Mouse (Mus musculus) liver, adult 2 months (tissue): ENCODE data around the gene Mybpc2. TPM values are rescaled to one million over a fixed set of nuclear protein-coding genes. Genes with fewer than 3 reads are reported as not detected.

Experiments used
- DNase-seq: peaks from one replicate; pipeline ENCODE4 v3.0.0-alpha.2; 2011; ENCODE audit warnings: low read depth, low spot score; ENCODE audit errors: extremely low read depth
- H3K27ac ChIP-seq: fragments of 200-500 bp; replicated peaks from 2 replicates; pipeline ENCODE4 v1.5.1; 2012; ENCODE audit warnings: low read depth, mild to moderate bottlenecking, control low read depth, inconsistent platforms, low read length; ENCODE audit not compliant: insufficient read depth
- H3K27me3 ChIP-seq: fragments of 200-500 bp; 2 replicates; pipeline ENCODE4 v1.6.1; 2012; ENCODE audit warnings: mild to moderate bottlenecking, moderate library complexity, low read length, inconsistent platforms; ENCODE audit not compliant: control insufficient read depth, insufficient read depth
- H3K36me3 ChIP-seq: fragments of 200-500 bp; 2 replicates; pipeline ENCODE4 v1.6.1; 2012; ENCODE audit warnings: low read length, inconsistent platforms; ENCODE audit not compliant: control insufficient read depth, insufficient read depth
- H3K4me1 ChIP-seq: fragments of 200-500 bp; 2 replicates; pipeline ENCODE4 v1.6.1; 2011; ENCODE audit warnings: low read length; ENCODE audit not compliant: control insufficient read depth, insufficient read depth
- H3K4me3 ChIP-seq: fragments of 200-500 bp; 2 replicates; pipeline ENCODE4 v1.5.1; 2011; ENCODE audit warnings: low read depth, mild to moderate bottlenecking, control low read depth, low read length, moderate library complexity; ENCODE audit not compliant: insufficient read depth
- H3K79me2 ChIP-seq: fragments of 200-500 bp; 2 replicates; pipeline ENCODE4 v1.6.1; 2012; ENCODE audit warnings: inconsistent platforms, mild to moderate bottlenecking, low read length, moderate library complexity; ENCODE audit not compliant: control insufficient read depth, insufficient read depth
- H3K9ac ChIP-seq: fragments of 200-500 bp; 2 replicates; pipeline ENCODE4 v1.6.1; 2012; ENCODE audit warnings: low read depth, mild to moderate bottlenecking, control low read depth, inconsistent platforms, low read length
- CTCF ChIP-seq: fragments of 200-500 bp; IDR thresholded peaks from 2 replicates; pipeline ENCODE4 v1.5.1; 2011; ENCODE audit warnings: low read depth, low read length, control low read depth
- POLR2A ChIP-seq: fragments of 200-500 bp; IDR thresholded peaks from 2 replicates; pipeline ENCODE4 v1.6.1; 2011; ENCODE audit warnings: low read length, control low read depth; ENCODE audit not compliant: insufficient read depth; ENCODE audit errors: extremely low read depth
- WGBS: fragments of 180-500 bp; shearing (Covaris S2); methylation state at CpG from one replicate; pipeline ENCODE4 v1.1.7; 2018; 5-methylcytosine and 5-hydroxymethylcytosine counted together
- polyA plus RNA-seq: library from polyadenylated mRNA; depleted of rRNA; stranded (reverse); fragments of >200 nt; gene quantifications from 2 replicates; pipeline ENCODE4 v1.2.3, GENCODE M21; 2012
- total RNA-seq: library from RNA; depleted of rRNA; stranded (reverse); fragments of >200 nt; gene quantifications from 2 replicates; pipeline ENCODE4 v1.2.3, GENCODE M21; 2014

Gene Mybpc2
- total and polyA plus RNA-seq, 2 experiments: 0.55 TPM; not detected in 1

DNA sequence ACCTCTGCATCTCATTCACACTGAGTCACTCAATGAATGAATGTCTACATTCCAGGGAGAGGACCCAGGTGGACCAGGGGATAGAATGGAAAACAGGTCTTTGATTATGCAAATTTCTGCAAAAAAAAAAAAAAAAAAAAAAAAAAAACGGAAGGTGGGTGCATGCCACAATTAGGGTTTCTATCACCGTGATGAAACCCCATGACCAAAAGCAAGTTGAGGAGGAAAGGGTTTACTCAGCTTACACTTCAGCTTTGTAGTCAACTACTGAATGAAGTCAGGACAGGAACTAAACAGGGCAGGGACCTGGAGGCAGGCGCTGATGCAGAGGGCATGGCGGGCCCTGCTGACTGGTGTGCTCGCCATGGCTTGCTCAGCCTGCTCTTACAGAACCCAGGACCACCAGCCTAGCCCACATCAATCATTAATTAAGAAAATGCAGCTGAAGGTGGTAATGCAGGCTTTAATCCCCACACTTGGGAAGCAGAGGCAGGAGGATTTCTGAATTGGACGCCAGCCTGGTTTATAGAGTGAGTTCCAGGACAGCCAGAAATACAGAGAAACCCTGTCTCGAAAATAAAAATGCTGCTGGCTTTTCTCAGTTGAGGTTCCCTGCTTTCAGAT is 38.8 kb downstream of the Mybpc2 start:
- no peak overlapping the region for H3K4me3 ChIP-seq
- TF ChIP-seq CTCF (no peak), POLR2A (no peak)
- H3K27me3 ChIP-seq: no peaks in the 10 kb centered on the region; the same call in 1 of the 2 replicates
- H3K9ac ChIP-seq: no peak overlapping the region
- no peak overlapping the region for H3K27ac ChIP-seq
- WGBS: 82% methylated on average over 7 of the region's 7 CpGs
- H3K79me2 ChIP-seq: no peaks in the 10 kb centered on the region
- DNase-seq: no peak
- no peaks in the 10 kb centered on the region for H3K36me3 ChIP-seq
- no peaks in the 10 kb centered on the region for H3K4me1 ChIP-seq

- Histone ChIP-seq H3K4me1 (no peaks in the 10 kb centered on the region), H3K79me2 (no peaks in the 10 kb centered on the region), H3K4me3 (no peak overlapping the region), H3K36me3 (no peaks in the 10 kb centered on the region), H3K27me3 (no peaks in the 10 kb centered on the region; the same call in 1 of the 2 replicates), H3K27ac (no peak overlapping the region), H3K9ac (no peak overlapping the region)
- no peak for TF ChIP-seq POLR2A
- TF ChIP-seq CTCF: peak; percentile 95
- DNase-seq: peak; percentile 47
- 34% methylated on average over 5 of the region's 5 CpGs for WGBS
Observed at GRCm38 (mm10) chr7:44484841-44485571, 39.5 kb downstream of the Mybpc2 start.

DNA sequence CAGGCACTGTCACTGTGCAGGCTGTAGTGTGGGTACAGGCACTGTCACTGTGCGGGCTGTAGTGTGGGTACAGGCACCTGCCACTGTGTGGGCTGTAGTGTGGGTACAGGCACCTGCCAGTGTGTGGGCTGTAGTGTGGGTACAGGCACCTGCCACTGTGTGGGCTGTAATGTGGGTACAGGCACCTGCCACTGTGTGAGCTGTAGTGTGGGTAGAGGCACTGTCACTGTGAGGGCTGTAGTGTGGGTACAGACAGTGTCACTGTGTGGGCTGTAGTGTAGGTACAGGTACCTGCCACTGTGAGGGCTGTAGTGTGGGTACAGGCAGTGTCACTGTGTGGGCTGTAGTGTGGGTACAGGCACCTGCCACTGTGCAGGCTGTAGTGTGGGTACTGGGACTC is 40.3 kb downstream of the Mybpc2 start:
- DNase-seq: no peak
- H3K79me2 ChIP-seq: no peaks in the 10 kb centered on the region
- 95% methylated on average over 1 of the region's 1 CpGs for WGBS
- no peak overlapping the region for H3K4me3 ChIP-seq
- H3K4me1 ChIP-seq: no peaks in the 10 kb centered on the region
- no peaks in the 10 kb centered on the region for H3K36me3 ChIP-seq
- H3K27ac ChIP-seq: no peak overlapping the region
- no peaks in the 10 kb centered on the region; the same call in 1 of the 2 replicates for H3K27me3 ChIP-seq
- TF ChIP-seq CTCF: no peak
- TF ChIP-seq POLR2A: no peak
- H3K9ac ChIP-seq: no peak overlapping the region

DNA sequence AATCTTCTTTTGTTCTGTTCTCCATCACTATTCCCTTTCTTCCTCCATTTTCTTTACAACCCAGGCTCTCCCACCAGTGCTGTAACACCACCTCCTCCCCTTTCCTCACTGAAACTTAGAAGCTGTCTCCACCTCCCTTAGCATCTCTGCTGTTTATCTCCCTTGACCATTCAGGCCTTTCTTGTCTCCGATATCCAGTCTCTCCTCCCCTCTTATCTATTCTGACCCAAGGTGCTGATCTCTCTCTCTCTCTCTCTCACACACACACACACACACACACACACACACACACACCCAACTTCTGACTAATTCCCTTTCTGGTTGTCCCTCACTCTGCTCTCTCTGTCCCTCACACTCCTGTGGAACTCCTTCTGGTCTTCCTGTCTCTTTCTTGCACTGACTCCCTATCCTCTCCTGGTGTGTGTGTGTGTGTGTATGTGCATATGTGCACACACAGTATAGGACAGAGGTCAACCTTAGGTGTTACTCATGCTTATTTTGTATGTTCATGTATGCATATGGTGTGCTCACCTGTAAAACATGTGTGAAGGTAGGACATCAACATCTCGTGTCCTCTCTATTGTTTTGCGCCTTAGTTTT is 41.5 kb downstream of the Mybpc2 start:
- DNase-seq: no peak
- Histone ChIP-seq H3K27me3 (no peaks in the 10 kb centered on the region; the same call in 1 of the 2 replicates), H3K9ac (no peak overlapping the region), H3K79me2 (no peaks in the 10 kb centered on the region), H3K4me1 (no peaks in the 10 kb centered on the region), H3K4me3 (no peak overlapping the region), H3K27ac (no peak overlapping the region), H3K36me3 (no peaks in the 10 kb centered on the region)
- no peak for TF ChIP-seq CTCF
- TF ChIP-seq POLR2A: no peak
- 59% methylated on average over 3 of the region's 3 CpGs for WGBS

GRCm38 (mm10) chr7:44475046-44475614 is 49.3 kb downstream of the Mybpc2 start:
- TF ChIP-seq POLR2A (no peak), CTCF (no peak)
- H3K4me1 ChIP-seq: peaks cover 6% of the 10 kb centered on the region
- H3K79me2 ChIP-seq: no peaks in the 10 kb centered on the region
- H3K9ac ChIP-seq: no peak overlapping the region
- WGBS: 52% methylated on average over 5 of the region's 5 CpGs
- no peaks in the 10 kb centered on the region for H3K27me3 ChIP-seq
- no peak overlapping the region for H3K4me3 ChIP-seq
- H3K27ac ChIP-seq: no peak overlapping the region
- no peaks in the 10 kb centered on the region for H3K36me3 ChIP-seq
- DNase-seq: no peak
